Mouse (Mus musculus) ES-E14 (cell line): ENCODE measurements at regions not wholly inside any gene's neighbourhood (a gene's known extent, or its start where the extent isn't known, plus 50 kb on each side); places are given as distances from the start of the nearest gene placed in this dataset.

ENCODE experiments used
- DNase-seq: peaks from one replicate; pipeline ENCODE4 v3.0.0-alpha.2; 2013; ENCODE audit warnings: low read depth, low spot score
- H3K27ac ChIP-seq: 2 replicates; pipeline ENCODE4 v1.5.1; 2012; ENCODE audit warnings: low read depth, mild to moderate bottlenecking, low read length, moderate library complexity, mixed read lengths; ENCODE audit not compliant: poor library complexity, insufficient read depth, severe bottlenecking
- H3K36me3 ChIP-seq: 2 replicates; pipeline ENCODE4 v1.6.1; 2012; ENCODE audit warnings: mild to moderate bottlenecking, low read length, moderate library complexity, mixed read lengths; ENCODE audit not compliant: control insufficient read depth, poor library complexity, insufficient read depth, severe bottlenecking
- H3K4me1 ChIP-seq, 2 experiments: fragments of 150-350 bp in 1 of 2; sonication (generic) in 1 of 2; 2 replicates each; pipeline ENCODE4 v1.6.1; 2012; ENCODE audit warnings: low read length in 2 of 2, mild to moderate bottlenecking in 1 of 2, mixed read lengths in 1 of 2; ENCODE audit not compliant: control insufficient read depth in 2 of 2, insufficient read depth in 2 of 2, poor library complexity in 1 of 2
- H3K4me3 ChIP-seq, 2 experiments: fragments of 150-350 bp in 1 of 2; sonication (generic) in 1 of 2; 2 replicates each; pipeline ENCODE4 v1.5.1; 2012; ENCODE audit warnings: low read length in 2 of 2, low read depth in 1 of 2, mild to moderate bottlenecking in 1 of 2, mixed read lengths in 1 of 2; ENCODE audit not compliant: insufficient read depth in 1 of 2, poor library complexity in 1 of 2, severe bottlenecking in 1 of 2
- H3K9ac ChIP-seq: 2 replicates; pipeline ENCODE4 v1.6.1; 2012; ENCODE audit warnings: low read depth, mild to moderate bottlenecking, low read length, mixed read lengths; ENCODE audit not compliant: poor library complexity, insufficient read depth, severe bottlenecking
- H3K9me3 ChIP-seq: fragments of 150-350 bp; sonication (generic); 2 replicates; pipeline ENCODE4 v1.6.1; 2012; ENCODE audit warnings: low read depth, mild to moderate bottlenecking, low read length; ENCODE audit not compliant: control insufficient read depth, insufficient read depth
- CHD2 ChIP-seq: IDR thresholded peaks from 2 replicates; pipeline ENCODE4 v1.6.1; 2014; ENCODE audit warnings: mild to moderate bottlenecking, low read depth, low read length, inconsistent platforms
- HCFC1 ChIP-seq: IDR thresholded peaks from 2 replicates; pipeline ENCODE4 v1.6.1; 2012; ENCODE audit warnings: low read length, inconsistent platforms, borderline replicate concordance; ENCODE audit not compliant: insufficient read depth
- MAFK ChIP-seq: IDR thresholded peaks from 2 replicates; pipeline ENCODE4 v1.6.1; 2014; ENCODE audit warnings: mild to moderate bottlenecking, low read depth, low read length, inconsistent platforms; ENCODE audit not compliant: insufficient read depth
- ZC3H11A ChIP-seq: IDR thresholded peaks from 2 replicates; pipeline ENCODE4 v1.6.1; 2012; ENCODE audit warnings: low read depth, mild to moderate bottlenecking, inconsistent platforms, low read length, borderline replicate concordance
- ZNF384 ChIP-seq: IDR thresholded peaks from 2 replicates; pipeline ENCODE4 v1.6.1; 2012; ENCODE audit warnings: low read depth, low read length, inconsistent platforms
- in situ Hi-C, 2 experiments: fragments of 600-800 bp; cut with MboI; formaldehyde crosslinking; loops; one replicate each; pipeline ENCODE4 v1.15.1; 2025; ENCODE audit warnings: low sequenced_read_pairs in 2 of 2, inconsistent platforms in 1 of 2; ENCODE audit not compliant: unreplicated experiment in 2 of 2

DNA sequence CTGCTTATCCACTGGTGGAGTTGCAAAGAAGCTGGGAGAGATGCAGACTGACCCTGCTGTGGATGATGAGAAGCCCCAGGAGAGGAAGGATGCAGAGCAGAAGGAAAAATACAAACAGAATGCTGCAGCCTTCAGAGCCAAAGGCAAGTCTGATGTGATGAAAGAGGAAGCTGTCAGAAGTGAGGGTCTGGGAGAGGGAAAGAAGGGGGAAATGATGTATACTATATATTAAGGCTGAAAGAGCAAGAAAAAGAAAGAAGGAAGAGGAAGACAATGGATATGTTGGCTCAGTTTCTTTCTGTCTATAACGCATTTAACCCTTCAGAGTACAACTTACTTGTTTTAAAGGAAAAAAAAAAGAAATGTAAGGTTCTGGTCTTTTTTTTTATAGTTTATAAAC, 225.4 kb downstream of the Gm5447 start:
- in situ Hi-C loops = no loop called here
- Histone ChIP-seq H3K9ac (no peak overlapping the region), H3K36me3 (no peaks in the 10 kb centered on the region), H3K9me3 (no peaks in the 10 kb centered on the region), H3K4me1 (no peaks in the 10 kb centered on the region), H3K4me3 (no peak overlapping the region), H3K27ac (no peak overlapping the region)
- DNase-seq = no peak
- no peak for TF ChIP-seq CHD2
- TF ChIP-seq ZC3H11A = no peak
- no peak for TF ChIP-seq HCFC1
- no peak for TF ChIP-seq ZNF384
- TF ChIP-seq MAFK = no peak

DNA sequence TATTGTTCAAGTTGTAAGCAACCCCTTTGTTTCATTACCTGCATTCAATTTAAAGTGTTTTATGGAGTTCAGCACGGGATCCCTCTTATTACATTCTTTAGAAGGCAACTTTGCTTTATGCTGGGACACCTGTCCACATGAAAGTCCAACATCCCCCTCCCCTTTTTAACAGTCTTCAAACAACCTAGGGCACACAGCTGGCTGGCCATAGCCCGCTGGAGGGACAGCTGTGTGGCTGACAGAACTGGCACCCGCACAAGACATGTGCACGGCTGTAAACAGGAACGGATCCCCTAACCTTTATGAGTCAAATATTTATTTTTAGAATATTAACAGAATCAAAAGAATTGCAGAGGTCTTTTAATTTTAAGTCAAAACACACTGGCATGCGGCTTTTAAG, 230.1 kb downstream of the Gm5447 start:
- H3K9ac ChIP-seq = no peak overlapping the region
- TF ChIP-seq ZNF384 (no peak), CHD2 (no peak), HCFC1 (no peak), MAFK (no peak), ZC3H11A (no peak)
- H3K4me3 ChIP-seq = no peak overlapping the region
- H3K9me3 ChIP-seq = no peaks in the 10 kb centered on the region
- no peaks in the 10 kb centered on the region for H3K4me1 ChIP-seq
- H3K36me3 ChIP-seq = no peaks in the 10 kb centered on the region
- H3K27ac ChIP-seq = no peak overlapping the region
- DNase-seq = no peak
- in situ Hi-C loops = no loop called here

DNA sequence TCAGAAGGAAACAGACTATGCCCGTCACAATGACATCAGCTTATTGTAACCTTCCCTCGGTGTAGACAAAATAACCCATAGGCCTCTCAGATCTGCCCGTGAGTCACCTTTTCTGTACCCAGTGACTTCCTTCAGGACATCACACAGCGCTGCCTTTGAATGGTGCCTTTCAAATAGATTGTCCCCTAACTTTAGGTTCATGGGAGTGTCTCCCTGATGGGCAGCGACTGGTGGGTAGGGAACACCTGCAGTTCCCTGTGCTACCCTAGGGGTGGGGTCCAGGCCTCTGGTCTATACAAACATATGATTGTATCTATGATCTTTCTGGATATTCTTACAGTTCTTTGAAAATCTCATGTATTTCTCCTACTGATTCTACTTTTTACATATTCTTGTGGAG, 232.4 kb downstream of the Gm5447 start:
- TF ChIP-seq ZC3H11A (no peak), HCFC1 (no peak), CHD2 (no peak), ZNF384 (no peak)
- no peak overlapping the region for H3K4me3 ChIP-seq
- H3K36me3 ChIP-seq = no peaks in the 10 kb centered on the region
- no peak for DNase-seq
- H3K9me3 ChIP-seq = no peaks in the 10 kb centered on the region
- in situ Hi-C loops = no loop called here
- no peak overlapping the region for H3K27ac ChIP-seq
- no peak overlapping the region for H3K9ac ChIP-seq
- H3K4me1 ChIP-seq = no peaks in the 10 kb centered on the region

DNA sequence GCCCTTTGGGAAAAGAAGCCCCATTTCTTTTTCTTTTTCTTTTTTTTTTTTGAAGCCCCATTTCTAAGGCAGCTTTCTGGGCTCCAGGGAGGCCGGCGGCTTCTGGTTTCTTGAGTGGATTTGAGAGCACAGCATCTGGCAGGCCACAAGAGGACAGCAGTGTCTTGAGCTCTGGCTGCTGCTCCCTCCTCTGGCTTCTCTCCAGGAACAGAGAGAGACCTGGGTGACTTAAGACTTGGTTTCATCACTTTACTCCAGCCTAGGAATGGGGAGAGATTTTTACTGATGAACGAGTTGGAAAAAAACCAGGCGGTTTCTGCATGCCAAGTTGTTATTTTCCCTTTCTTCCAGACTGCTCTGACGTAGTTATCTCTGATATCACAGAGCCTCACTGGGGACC, 233.7 kb downstream of the Gm5447 start:
- H3K9ac ChIP-seq = no peak overlapping the region
- 0 out of 2 replicates have a peak, but pooled peaks have one; percentile 2 for TF ChIP-seq ZC3H11A
- no peak for TF ChIP-seq CHD2
- TF ChIP-seq MAFK = no peak
- TF ChIP-seq HCFC1 = no peak
- no peak for TF ChIP-seq ZNF384
- H3K4me3 ChIP-seq = no peak overlapping the region
- H3K4me1 ChIP-seq = no peaks in the 10 kb centered on the region
- no peak for DNase-seq
- in situ Hi-C loops = no loop called here
- no peaks in the 10 kb centered on the region for H3K9me3 ChIP-seq
- no peak overlapping the region for H3K27ac ChIP-seq
- H3K36me3 ChIP-seq = no peaks in the 10 kb centered on the region

DNA sequence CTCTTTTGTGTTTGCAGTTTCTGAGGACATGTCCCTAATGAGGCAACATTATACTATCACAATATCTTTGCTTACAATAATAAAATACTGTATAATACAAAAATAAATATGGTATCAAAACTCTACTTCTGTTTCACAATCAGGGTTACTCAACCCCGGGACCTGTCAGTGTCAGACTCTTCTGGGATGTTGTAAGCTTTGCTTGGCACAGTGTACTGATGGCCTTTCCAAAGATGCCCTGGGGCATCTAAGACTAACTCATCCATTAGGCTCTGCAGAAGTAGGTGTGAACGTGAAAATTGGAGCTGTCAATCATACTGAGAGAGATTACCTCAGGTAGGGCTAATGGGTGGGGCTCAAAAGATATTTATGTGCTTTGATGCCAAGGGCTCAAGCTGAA, 249.0 kb downstream of the Gm5447 start:
- DNase-seq = no peak
- Histone ChIP-seq H3K9ac (no peak overlapping the region), H3K9me3 (no peaks in the 10 kb centered on the region), H3K27ac (no peak overlapping the region), H3K4me3 (no peak overlapping the region), H3K4me1 (no peaks in the 10 kb centered on the region), H3K36me3 (no peaks in the 10 kb centered on the region)
- no peak for TF ChIP-seq HCFC1
- no peak for TF ChIP-seq ZNF384
- TF ChIP-seq ZC3H11A = no peak
- no peak for TF ChIP-seq MAFK
- no peak for TF ChIP-seq CHD2
- in situ Hi-C loops = no loop called here
